Mouse (Mus musculus): ENCODE data around the gene Atxn7l2.

DNA sequence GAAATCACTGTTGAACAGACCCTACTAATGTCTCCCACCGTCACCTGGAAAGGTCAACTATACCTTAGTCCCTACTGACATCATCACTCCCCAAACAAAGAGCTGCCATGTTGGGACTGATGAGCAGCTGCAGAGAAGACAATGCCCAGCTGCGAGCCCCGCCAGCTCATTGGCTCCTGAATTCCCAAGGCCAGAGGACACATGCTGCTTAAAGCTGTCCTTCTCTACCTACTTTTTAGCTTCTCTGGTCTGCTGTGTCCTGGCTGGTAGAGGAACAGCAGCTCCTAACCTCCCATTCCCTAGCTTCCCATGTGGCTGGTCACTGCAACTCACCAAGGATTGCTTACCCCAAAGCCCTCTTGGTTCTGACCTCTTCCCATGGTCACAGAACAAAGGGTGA lies 58.4 kb downstream of the Atxn7l2 start:
- TF ChIP-seq CTCF (IDR thresholded peaks at IDR 0.05; ENCODE audit: control insufficient read depth, insufficient read depth, low read length) (no peak), POLR2A (IDR thresholded peaks at IDR 0.05; ENCODE audit: borderline replicate concordance, control insufficient read depth, low read depth, low read length) (no peak)

All from bone marrow, adult 2 months (tissue).